Mouse (Mus musculus) embryonic facial prominence, embryonic 10.5 days (tissue): Measurements from ENCODE around the gene Cst12. TPM values are rescaled to one million over a fixed set of nuclear protein-coding genes. Genes with fewer than 3 reads are reported as not detected.

Experiments used
- DNase-seq: peaks from one replicate; pipeline ENCODE4 v3.0.0-alpha.2; 2017; ENCODE audit warnings: low spot score
- H3K27ac ChIP-seq: fragments of 300-500 bp; sonication (generic); replicated peaks from 2 replicates; pipeline ENCODE4 v1.5.1; 2016; ENCODE audit warnings: mild to moderate bottlenecking
- H3K27me3 ChIP-seq: fragments of 300-500 bp; sonication (generic); replicated peaks from 2 replicates; pipeline ENCODE4 v1.6.1; 2016; ENCODE audit warnings: low read depth, mild to moderate bottlenecking; ENCODE audit not compliant: poor library complexity, severe bottlenecking
- H3K36me3 ChIP-seq: fragments of 300-500 bp; sonication (generic); replicated peaks from 2 replicates; pipeline ENCODE4 v1.6.1; 2016; ENCODE audit warnings: mild to moderate bottlenecking, moderate library complexity
- H3K4me1 ChIP-seq: fragments of 300-500 bp; sonication (generic); 2 replicates; pipeline ENCODE4 v1.6.1; 2016
- H3K4me3 ChIP-seq: fragments of 300-500 bp; sonication (generic); 2 replicates; pipeline ENCODE4 v1.5.1; 2016; ENCODE audit warnings: mild to moderate bottlenecking, moderate library complexity
- H3K9me3 ChIP-seq: fragments of 300-500 bp; sonication (generic); 2 replicates; pipeline ENCODE4 v1.6.1; 2016; ENCODE audit warnings: mild to moderate bottlenecking
- WGBS: fragments of 180-500 bp; shearing (Covaris S2); methylation state at CpG from one replicate; pipeline ENCODE4 v1.1.7; 2016; 5-methylcytosine and 5-hydroxymethylcytosine counted together
- polyA plus RNA-seq: library from polyadenylated mRNA; unstranded; fragments of >200 nt; fragmentation: Nextera tagmentation; extraction: Ambion mirVana; gene quantifications from 2 replicates; pipeline ENCODE4 v1.2.1, GENCODE M21; 2016

Cst12 gene
- polyA plus RNA-seq, 1 experiment from 2014 or later: not detected

- Histone ChIP-seq H3K4me1 (no peaks in the 10 kb centered on the region), H3K27me3 (no peaks in the 10 kb centered on the region), H3K4me3 (no peak within 1 kb of the TSS), H3K9me3 (no peaks in the 10 kb centered on the region), H3K27ac (no peak within 1 kb of the TSS), H3K36me3 (no peaks in the 10 kb centered on the region)
- DNase-seq: no peak
Observed at GRCm38 (mm10) chr2:148819909-148820308, 30.7 kb downstream of the Cst12 start, which contains the start of gene Cst13. Cst13 (plus strand) TSS chr2:148820081.

DNA sequence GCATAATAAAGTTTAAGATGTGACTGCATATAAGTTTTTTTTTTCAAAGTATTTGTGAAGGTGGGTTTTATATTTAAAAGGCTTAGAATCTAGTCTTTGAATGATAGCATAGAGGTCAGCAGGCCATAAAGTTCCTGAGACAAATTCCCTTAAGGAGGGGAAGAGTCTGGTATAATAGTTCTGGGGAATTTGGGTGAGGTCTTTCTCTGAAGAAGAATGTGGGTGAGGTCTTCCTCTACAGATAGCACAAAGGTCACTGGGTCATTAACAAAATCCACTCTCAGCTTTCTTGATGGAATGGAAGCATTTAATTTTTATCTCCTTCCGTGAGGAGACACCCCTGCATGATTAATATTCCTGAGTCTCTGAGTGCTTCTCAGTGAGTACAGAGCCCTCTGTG lies 36.8 kb downstream of the Cst12 start:
- Histone ChIP-seq H3K4me1 (no peaks in the 10 kb centered on the region), H3K27ac (no peak overlapping the region), H3K36me3 (no peaks in the 10 kb centered on the region), H3K27me3 (no peaks in the 10 kb centered on the region), H3K9me3 (no peaks in the 10 kb centered on the region), H3K4me3 (no peak overlapping the region)
- no peak for DNase-seq
- WGBS: 71% methylated on average over 1 of the region's 1 CpGs

DNA sequence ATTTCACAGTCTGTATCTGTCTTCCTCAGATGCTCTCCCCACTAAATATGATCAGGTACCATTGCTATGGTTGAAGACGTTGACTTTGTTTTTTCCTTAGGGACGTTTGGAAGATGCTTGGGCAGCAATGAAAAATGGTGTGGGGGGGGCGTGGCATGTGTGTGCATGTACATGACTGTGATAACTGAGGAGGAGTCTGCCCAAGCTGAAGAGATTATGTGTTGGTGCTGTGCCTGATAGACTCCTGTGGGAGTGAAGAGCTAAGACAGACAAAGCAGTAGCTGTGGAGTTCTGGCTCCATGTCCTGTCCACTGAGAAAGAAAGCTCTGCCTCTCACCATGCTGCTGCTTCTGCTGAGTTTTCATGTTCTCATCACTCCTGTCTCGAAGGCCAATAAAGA lies 45.8 kb downstream of the Cst12 start, which contains the start of gene Cst9:
Cst9 (plus strand) TSS at position 236 of the 400 bp plus-strand sequence.
- Histone ChIP-seq H3K27me3 (no peaks in the 10 kb centered on the region), H3K4me1 (no peaks in the 10 kb centered on the region), H3K9me3 (no peaks in the 10 kb centered on the region), H3K36me3 (no peaks in the 10 kb centered on the region), H3K4me3 (no peak within 1 kb of the TSS), H3K27ac (no peak within 1 kb of the TSS)
- 84% methylated on average over 4 of the region's 4 CpGs for WGBS
- DNase-seq: no peak

- Histone ChIP-seq H3K9me3 (no peaks in the 10 kb centered on the region), H3K27me3 (no peaks in the 10 kb centered on the region), H3K27ac (no peak overlapping the region), H3K4me3 (no peak overlapping the region), H3K4me1 (no peaks in the 10 kb centered on the region), H3K36me3 (no peaks in the 10 kb centered on the region)
- no peak for DNase-seq
- 87% methylated on average over 5 of the region's 5 CpGs for WGBS
Observed at GRCm38 (mm10) chr2:148838075-148838777, 49.1 kb downstream of the Cst12 start.

GRCm38 (mm10) chr2:148839224-148839623 lies 50.1 kb downstream of the Cst12 start:
- Histone ChIP-seq H3K27ac (no peak overlapping the region), H3K4me1 (no peaks in the 10 kb centered on the region), H3K9me3 (no peaks in the 10 kb centered on the region), H3K36me3 (no peaks in the 10 kb centered on the region), H3K27me3 (no peaks in the 10 kb centered on the region), H3K4me3 (no peak overlapping the region)
- no peak for DNase-seq
- 92% methylated on average over 2 of the region's 2 CpGs for WGBS

Other genes with a start within 250 kb of the Cst12 start
- gene Nxt1, start 116.8 kb upstream of the Cst12 start, polyA plus RNA-seq: 142 and 154 TPM in 2 replicates
- 25.6 and 28.1 TPM in 2 replicates for gene Gzf1, start 108.3 kb upstream of the Cst12 start, polyA plus RNA-seq
- gene Napb, start 56.9 kb upstream of the Cst12 start, polyA plus RNA-seq: 5.7 and 6.0 TPM in 2 replicates
- not detected in 2 replicates for gene Cstl1, start 39.0 kb upstream of the Cst12 start, polyA plus RNA-seq
- not detected in 2 replicates for gene Cst11, start 17.9 kb upstream of the Cst12 start, polyA plus RNA-seq
- gene 8030411F24Rik, start 7.4 kb upstream of the Cst12 start, polyA plus RNA-seq: not detected in 2 replicates
- gene Cst8, start 9.4 kb downstream of the Cst12 start, polyA plus RNA-seq: not detected in 2 replicates
- gene Cst13, start 30.7 kb downstream of the Cst12 start, polyA plus RNA-seq: not detected in 2 replicates
- not detected in 2 replicates for gene Cst9, start 45.8 kb downstream of the Cst12 start, polyA plus RNA-seq
- not detected in 2 replicates for gene 9230104L09Rik, start 75.7 kb downstream of the Cst12 start, polyA plus RNA-seq
- 261 and 265 TPM in 2 replicates for gene Cst3, start 86.3 kb downstream of the Cst12 start, polyA plus RNA-seq
- not detected in 2 replicates for gene Gm1330, start 213.9 kb downstream of the Cst12 start, polyA plus RNA-seq
- not detected in 2 replicates for gene Gm10750, start 227.9 kb downstream of the Cst12 start, polyA plus RNA-seq